Mouse (Mus musculus) CH12F3 (cell line): ENCODE data around the gene Slco2a1.

Experiments
- in situ Hi-C: fragments of 300-500 bp; cut with MboI; formaldehyde crosslinking; loops from 2 replicates; pipeline ENCODE4 v1.14.3; 2020; ENCODE audit warnings: low sequenced_read_pairs

The Slco2a1 gene

DNA sequence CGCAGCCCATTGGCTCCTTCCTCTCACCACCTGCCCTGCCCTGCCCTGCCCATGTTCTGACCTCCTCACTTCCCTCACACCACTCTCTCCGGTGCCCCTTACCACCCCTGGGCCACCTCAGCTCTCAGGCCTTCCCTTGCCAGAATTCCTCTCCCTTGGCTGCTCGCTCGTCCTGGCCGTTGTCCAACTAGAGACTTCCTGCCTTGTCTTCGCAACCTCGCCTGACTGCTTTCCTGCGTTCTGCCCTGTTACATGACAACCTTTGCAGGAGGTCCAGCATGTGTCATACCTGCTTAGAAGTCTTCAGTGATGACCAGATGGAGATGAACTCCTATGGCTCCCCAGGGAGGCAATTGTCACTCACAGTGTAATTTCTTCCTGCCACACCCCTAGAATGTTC is 43.7 kb downstream of the Slco2a1 start:
- in situ Hi-C loops, result no loop called here

GRCm38 (mm10) chr9:103033381-103033780 is 44.9 kb downstream of the Slco2a1 start:
- in situ Hi-C loops, result no loop called here

DNA sequence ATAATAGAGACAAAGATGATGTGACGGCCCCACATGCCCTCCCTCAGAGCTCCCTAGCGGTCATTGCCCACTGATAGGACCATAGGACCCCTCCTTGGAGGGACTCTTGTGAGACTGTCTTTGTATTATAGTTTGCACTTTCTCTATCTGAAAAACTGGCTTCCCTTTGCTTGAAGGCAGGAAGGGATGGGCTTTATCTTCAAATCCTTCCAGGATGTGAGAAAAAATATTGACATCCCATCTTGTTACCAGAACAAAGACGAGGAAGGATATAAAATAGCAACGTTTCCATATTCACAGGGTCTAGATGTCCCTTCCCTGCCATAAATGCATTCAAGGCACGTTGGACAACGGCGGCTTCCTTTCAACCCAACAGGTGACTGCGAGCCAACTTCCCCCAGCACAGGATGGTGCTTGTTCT is 48.5 kb downstream of the Slco2a1 start:
- in situ Hi-C loops, result no loop called here

GRCm38 (mm10) chr9:103038266-103038665 is 49.8 kb downstream of the Slco2a1 start:
- in situ Hi-C loops, result no loop called here

DNA sequence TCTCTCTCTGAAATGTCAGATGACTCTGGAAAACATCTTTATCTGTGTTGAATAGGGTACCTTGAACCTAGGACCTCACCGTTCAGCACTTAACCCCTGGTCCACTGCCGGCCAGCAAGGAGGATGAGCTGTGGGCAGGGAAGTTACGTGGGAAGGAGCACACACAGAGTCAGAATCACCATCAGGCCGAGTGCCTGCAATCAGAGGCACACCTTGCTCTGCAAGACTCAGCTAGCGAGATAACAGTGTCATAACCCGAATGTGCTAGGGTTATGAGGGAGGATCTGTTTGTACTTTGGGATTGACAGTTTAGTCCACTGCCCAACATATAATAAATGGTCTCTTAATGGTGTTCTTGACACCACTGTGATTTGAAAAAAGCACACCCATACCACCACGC is 50.2 kb downstream of the Slco2a1 start:
- in situ Hi-C loops, result no loop called here

- in situ Hi-C loops, result no loop called here
Observed at GRCm38 (mm10) chr9:103040581-103040980, 52.1 kb downstream of the Slco2a1 start.

GRCm38 (mm10) chr9:103045406-103045805 is 56.9 kb downstream of the Slco2a1 start:
- in situ Hi-C loops, result no loop called here

GRCm38 (mm10) chr9:103049049-103049511 is 60.6 kb downstream of the Slco2a1 start:
- in situ Hi-C loops, result no loop called here

DNA sequence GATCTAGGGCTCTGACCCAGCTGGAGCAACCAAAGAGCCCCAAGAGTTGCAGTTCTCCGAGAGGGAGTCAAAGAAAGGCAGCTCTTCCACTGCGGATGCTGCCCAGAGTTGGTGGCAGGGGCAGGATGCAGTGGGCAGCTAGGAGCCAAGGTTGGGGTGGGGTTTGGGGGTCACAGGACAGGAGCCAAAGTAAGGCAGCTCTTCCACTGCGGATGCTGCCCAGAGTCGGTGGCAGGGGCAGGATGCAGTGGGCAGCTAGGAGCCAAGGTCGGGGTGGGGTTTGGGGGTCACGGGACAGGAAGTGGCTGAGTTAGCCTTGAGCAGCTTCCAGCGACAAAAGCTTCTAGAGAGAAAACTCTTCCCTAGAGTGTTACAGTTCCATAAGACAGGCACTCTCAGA is 65.3 kb downstream of the Slco2a1 start:
- in situ Hi-C loops, result no loop called here

DNA sequence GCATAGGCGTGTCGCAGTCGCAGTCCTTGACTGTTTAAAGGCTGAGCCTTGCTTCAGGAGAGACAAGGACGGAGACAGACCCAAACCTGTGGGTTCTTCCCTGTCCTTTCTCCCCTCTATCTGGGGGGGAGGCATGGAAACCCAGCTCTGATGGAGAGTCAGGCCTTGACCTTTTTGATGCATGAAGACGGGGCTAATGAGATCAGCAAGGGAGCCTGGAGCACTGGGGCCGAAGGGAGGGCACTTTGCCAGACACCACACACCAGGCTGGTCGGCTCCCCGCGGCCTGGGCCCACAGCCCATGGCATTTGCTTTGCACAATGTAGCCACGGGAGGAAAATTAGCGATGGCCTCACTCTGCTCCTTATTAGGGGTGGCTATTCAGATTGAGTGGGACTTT is 66.5 kb downstream of the Slco2a1 start:
- in situ Hi-C loops, result no loop called here

- in situ Hi-C loops, result no loop called here
Observed at GRCm38 (mm10) chr9:103056164-103056563, 67.7 kb downstream of the Slco2a1 start.

DNA sequence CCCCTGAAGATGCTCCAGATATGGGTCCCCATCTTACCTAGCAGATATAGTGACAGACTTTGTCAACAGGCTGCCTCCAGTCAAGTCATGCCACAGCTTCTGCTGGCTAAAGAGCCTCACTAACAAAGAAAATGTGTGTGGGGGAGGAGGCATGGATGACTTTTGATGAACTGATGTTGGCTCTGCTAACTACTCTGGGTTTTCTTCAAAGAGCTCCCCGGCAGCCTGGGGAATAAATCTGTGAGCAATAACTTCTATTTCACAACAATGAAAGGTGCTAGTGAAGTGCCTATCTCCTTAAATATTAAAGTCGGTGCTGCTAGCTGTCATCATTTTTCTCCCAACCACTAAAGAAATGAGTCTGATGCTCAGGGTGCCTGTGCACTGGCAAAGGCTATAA is 72.0 kb downstream of the Slco2a1 start:
- in situ Hi-C loops, result no loop called here

- in situ Hi-C loops, result no loop called here
Observed at GRCm38 (mm10) chr9:103061471-103062053, 73.0 kb downstream of the Slco2a1 start.

- in situ Hi-C loops, result no loop called here
Observed at GRCm38 (mm10) chr9:103063591-103063990, 75.1 kb downstream of the Slco2a1 start.

- in situ Hi-C loops, result no loop called here
Observed at GRCm38 (mm10) chr9:103066845-103067244, 78.3 kb downstream of the Slco2a1 start.

- in situ Hi-C loops, result no loop called here
Observed at GRCm38 (mm10) chr9:103067651-103068050, 79.1 kb downstream of the Slco2a1 start.

GRCm38 (mm10) chr9:103068769-103069168 is 80.3 kb downstream of the Slco2a1 start:
- in situ Hi-C loops, result no loop called here

DNA sequence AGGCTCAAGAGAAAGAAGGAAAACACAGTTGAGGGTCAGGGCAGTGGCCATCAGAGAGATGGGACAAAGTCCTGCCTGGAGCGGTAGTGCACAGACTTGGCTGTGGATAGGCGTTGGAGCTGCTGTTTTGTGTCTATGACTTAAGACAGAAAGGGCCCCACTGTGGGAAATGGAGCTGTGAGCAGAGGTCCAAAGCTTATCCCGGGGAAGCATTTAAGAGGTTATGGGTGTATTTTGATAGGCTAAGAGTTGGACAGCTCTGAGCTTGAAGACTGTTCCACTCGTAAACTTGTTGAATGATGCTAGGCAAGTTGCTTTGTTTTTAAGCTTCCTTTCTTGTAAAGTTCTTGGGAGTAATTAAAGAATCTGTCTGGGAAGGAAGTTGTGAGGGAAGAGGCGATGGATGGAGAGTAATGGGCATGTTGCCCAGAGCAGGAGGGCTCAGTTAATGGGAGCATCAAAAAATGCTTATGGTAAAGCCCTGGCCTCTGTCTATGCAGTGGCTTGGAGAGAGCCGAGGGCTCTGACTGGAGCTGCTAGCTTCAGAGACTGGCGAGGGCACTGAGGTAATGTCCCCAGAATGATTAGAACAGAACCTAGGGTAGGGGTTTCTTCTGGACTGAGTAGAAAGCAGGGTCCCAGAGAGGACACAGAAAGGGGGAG is 83.2 kb downstream of the Slco2a1 start:
- in situ Hi-C loops, result no loop called here

- in situ Hi-C loops, result no loop called here
Observed at GRCm38 (mm10) chr9:103072204-103072599, 83.7 kb downstream of the Slco2a1 start.

DNA sequence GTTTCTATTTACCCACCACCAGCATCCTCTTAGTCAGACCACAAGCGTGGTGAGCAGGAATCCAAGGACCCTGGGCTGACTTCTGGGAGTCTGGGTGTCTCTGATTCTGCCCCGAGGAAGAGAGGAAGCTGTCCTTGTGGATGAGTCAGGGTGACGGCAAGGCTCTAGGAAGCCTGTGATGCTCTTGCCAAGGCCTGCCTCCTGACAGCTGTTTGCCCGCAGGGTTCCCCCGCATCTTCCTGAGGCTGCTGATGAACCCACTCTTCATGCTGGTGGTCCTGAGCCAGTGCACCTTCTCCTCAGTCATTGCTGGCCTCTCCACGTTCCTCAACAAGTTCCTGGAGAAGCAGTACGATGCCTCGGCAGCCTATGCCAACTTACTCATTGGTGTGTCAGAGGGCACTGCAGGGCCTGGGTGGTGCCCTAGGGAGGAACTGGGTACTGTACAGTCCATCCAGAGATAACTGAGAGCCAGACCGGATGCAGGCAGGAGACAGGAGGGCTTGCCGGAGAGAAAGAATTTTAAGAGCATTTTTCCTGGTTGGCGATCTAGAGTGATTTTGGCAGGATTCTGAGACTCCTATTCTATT is 84.5 kb downstream of the Slco2a1 start:
- in situ Hi-C loops, result no loop called here

GRCm38 (mm10) chr9:103076836-103077531 is 88.5 kb downstream of the Slco2a1 start:
- in situ Hi-C loops, result no loop called here
